Mouse (Mus musculus) liver, adult 2 months (tissue): ENCODE measurements at regions not wholly inside any gene's neighbourhood (a gene's known extent, or its start where the extent isn't known, plus 50 kb on each side); places are given as distances from the start of the nearest gene placed in this dataset.
A peak's percentile ranks its signal among the peaks of the same experiment; 100 is the strongest.

Experiments
- DNase-seq: peaks from one replicate; pipeline ENCODE4 v3.0.0-alpha.2; 2011; ENCODE audit warnings: low read depth, low spot score; ENCODE audit errors: extremely low read depth
- H3K27ac ChIP-seq: fragments of 200-500 bp; replicated peaks from 2 replicates; pipeline ENCODE4 v1.5.1; 2012; ENCODE audit warnings: low read depth, mild to moderate bottlenecking, control low read depth, inconsistent platforms, low read length; ENCODE audit not compliant: insufficient read depth
- H3K27me3 ChIP-seq: fragments of 200-500 bp; 2 replicates; pipeline ENCODE4 v1.6.1; 2012; ENCODE audit warnings: mild to moderate bottlenecking, moderate library complexity, low read length, inconsistent platforms; ENCODE audit not compliant: control insufficient read depth, insufficient read depth
- H3K36me3 ChIP-seq: fragments of 200-500 bp; 2 replicates; pipeline ENCODE4 v1.6.1; 2012; ENCODE audit warnings: low read length, inconsistent platforms; ENCODE audit not compliant: control insufficient read depth, insufficient read depth
- H3K4me1 ChIP-seq: fragments of 200-500 bp; 2 replicates; pipeline ENCODE4 v1.6.1; 2011; ENCODE audit warnings: low read length; ENCODE audit not compliant: control insufficient read depth, insufficient read depth
- H3K4me3 ChIP-seq: fragments of 200-500 bp; 2 replicates; pipeline ENCODE4 v1.5.1; 2011; ENCODE audit warnings: low read depth, mild to moderate bottlenecking, control low read depth, low read length, moderate library complexity; ENCODE audit not compliant: insufficient read depth
- H3K79me2 ChIP-seq: fragments of 200-500 bp; 2 replicates; pipeline ENCODE4 v1.6.1; 2012; ENCODE audit warnings: inconsistent platforms, mild to moderate bottlenecking, low read length, moderate library complexity; ENCODE audit not compliant: control insufficient read depth, insufficient read depth
- H3K9ac ChIP-seq: fragments of 200-500 bp; 2 replicates; pipeline ENCODE4 v1.6.1; 2012; ENCODE audit warnings: low read depth, mild to moderate bottlenecking, control low read depth, inconsistent platforms, low read length
- CTCF ChIP-seq: fragments of 200-500 bp; IDR thresholded peaks from 2 replicates; pipeline ENCODE4 v1.5.1; 2011; ENCODE audit warnings: low read depth, low read length, control low read depth
- POLR2A ChIP-seq: fragments of 200-500 bp; IDR thresholded peaks from 2 replicates; pipeline ENCODE4 v1.6.1; 2011; ENCODE audit warnings: low read length, control low read depth; ENCODE audit not compliant: insufficient read depth; ENCODE audit errors: extremely low read depth
- WGBS: fragments of 180-500 bp; shearing (Covaris S2); methylation state at CpG from one replicate; pipeline ENCODE4 v1.1.7; 2018; 5-methylcytosine and 5-hydroxymethylcytosine counted together

DNA sequence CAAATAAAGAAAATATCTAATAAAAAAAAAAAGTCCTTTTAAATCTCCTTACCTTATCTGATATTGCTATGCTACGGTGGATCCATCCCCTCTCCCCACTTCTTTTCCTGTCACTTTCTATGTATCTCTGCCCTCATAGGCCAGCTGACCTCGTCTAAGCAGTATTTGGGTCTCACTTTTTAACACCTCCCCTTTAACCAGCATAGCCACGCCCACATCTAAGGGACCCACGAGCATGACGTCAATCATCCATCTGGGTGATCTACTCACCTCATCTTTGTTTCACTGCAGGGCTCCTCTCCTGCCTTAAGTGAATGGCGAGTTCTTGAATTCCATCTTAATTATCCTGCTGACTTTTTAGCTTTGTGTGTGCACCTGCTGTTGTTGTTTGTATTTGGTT, 97.4 kb upstream of the Arhgap5 start:
- 76% methylated on average over 6 of the region's 6 CpGs for WGBS
- TF ChIP-seq POLR2A (no peak), CTCF (no peak)
- no peaks in the 10 kb centered on the region for H3K27me3 ChIP-seq

DNA sequence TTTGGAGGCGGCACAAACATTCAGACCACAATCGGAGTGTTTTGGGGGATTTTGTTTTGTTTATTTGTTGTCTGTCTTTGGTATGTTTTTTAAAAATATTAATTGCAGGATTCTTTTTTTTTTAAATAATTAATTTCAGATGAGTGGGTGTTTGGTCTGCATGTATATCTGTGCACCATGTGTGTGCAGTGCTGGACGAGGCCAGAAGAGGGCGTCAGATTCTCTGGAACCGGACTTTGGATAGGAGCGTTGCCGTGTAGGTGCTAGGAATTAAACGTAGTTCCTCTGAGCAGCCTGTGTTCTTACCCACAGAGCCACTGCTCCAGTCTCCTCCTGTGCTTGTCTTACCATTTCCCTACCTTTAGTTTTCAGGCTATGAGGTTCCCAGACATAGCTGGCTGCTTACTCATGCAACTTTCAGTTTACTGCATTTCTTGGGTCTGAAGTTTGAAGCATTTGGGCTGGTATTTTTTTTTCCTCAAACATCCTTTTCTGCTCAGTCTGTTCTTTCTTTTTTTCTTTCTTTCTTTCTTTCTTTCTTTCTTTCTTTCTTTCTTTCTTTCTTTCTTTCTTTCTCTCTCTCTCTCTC, 95.4 kb upstream of the Arhgap5 start:
- DNase-seq, result no peak
- Histone ChIP-seq H3K36me3 (no peaks in the 10 kb centered on the region), H3K27ac (no peak overlapping the region), H3K27me3 (no peaks in the 10 kb centered on the region), H3K9ac (no peak overlapping the region), H3K79me2 (no peaks in the 10 kb centered on the region), H3K4me1 (no peaks in the 10 kb centered on the region), H3K4me3 (no peak overlapping the region)
- TF ChIP-seq POLR2A, result no peak
- TF ChIP-seq CTCF, result peak; percentile 21; the same call in 1 of the 2 replicates
- WGBS, result 95% methylated on average over 8 of the region's 8 CpGs

More for the DNA sequence above, 97.4 kb upstream of the Arhgap5 start:
- no peaks in the 10 kb centered on the region for H3K79me2 ChIP-seq
- no peak for DNase-seq
- H3K4me1 ChIP-seq, result no peaks in the 10 kb centered on the region
- H3K4me3 ChIP-seq, result no peak overlapping the region
- H3K27ac ChIP-seq, result no peak overlapping the region
- H3K9ac ChIP-seq, result no peak overlapping the region
- no peaks in the 10 kb centered on the region for H3K36me3 ChIP-seq

DNA sequence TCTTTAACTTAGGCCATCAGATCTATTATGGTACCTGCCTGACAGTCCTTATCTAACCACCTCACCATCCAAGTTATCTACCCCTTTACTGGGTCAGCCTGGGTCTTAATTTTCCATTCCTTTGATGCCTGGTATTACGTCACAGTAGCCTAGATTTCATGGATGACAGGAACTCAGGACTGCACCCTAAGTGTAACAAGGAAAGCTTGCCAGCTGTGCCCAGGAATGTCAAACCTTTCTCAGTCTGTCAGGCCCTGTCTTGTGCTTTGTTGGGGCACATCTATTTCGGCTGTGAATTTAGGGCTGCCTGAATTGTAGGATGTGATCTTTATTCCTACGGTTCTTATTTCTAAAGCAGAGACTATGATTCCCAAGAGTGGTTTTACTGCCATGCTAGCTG, 94.6 kb upstream of the Arhgap5 start:
- Histone ChIP-seq H3K9ac (no peak overlapping the region), H3K79me2 (no peaks in the 10 kb centered on the region), H3K27me3 (no peaks in the 10 kb centered on the region), H3K36me3 (no peaks in the 10 kb centered on the region), H3K27ac (no peak overlapping the region), H3K4me1 (no peaks in the 10 kb centered on the region), H3K4me3 (no peak overlapping the region)
- no peak for DNase-seq
- no peak for TF ChIP-seq POLR2A
- WGBS, result 89% methylated on average over 3 of the region's 3 CpGs

DNA sequence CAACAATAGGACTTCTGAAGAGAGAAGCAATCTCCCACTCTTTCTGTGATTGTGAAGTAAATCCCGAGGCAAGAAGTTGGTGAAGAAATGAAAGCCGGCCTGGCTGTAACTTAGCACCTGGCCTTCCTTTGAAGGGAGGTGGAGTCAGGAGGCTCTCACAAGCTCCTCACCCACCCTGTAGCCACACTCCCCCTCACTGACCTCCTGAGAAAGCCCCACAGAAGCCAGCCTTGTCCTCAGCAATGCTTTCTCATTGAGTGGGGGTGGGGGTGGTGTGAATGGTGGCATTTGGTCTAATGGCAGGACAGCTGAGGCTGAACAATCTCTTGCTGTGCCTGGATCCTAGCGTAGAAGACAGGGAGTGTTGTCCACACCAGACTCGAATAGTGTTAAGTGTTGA, 91.6 kb upstream of the Arhgap5 start:
- 97% methylated on average over 4 of the region's 4 CpGs for WGBS
- no peaks in the 10 kb centered on the region for H3K27me3 ChIP-seq
- no peak overlapping the region for H3K9ac ChIP-seq
- no peak for DNase-seq
- H3K27ac ChIP-seq, result no peak overlapping the region
- H3K4me3 ChIP-seq, result no peak overlapping the region
- TF ChIP-seq POLR2A (no peak), CTCF (no peak)
- H3K4me1 ChIP-seq, result no peaks in the 10 kb centered on the region
- no peaks in the 10 kb centered on the region for H3K36me3 ChIP-seq
- no peaks in the 10 kb centered on the region for H3K79me2 ChIP-seq

DNA sequence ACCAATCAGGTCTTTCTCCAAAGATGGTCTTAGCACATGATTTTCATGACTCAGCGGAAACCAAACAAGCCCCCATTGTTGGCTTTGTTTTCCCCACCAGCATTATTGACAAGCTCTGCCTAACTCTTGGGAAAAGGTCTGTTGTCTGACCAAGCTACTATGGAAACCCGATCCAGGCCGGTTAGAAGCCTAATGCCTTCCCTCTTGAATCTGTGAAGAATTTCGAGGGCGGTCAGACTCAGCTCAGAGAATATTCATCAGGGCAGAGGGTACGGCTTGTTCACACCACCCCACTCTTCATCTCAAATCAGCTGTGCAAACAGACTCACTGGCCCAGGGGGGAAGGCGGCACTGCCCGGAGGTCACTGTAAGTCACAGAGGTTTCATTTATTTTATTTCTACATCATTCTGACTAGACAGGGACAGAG, 90.7 kb upstream of the Arhgap5 start:
- Histone ChIP-seq H3K27me3 (no peaks in the 10 kb centered on the region), H3K27ac (no peak overlapping the region), H3K36me3 (no peaks in the 10 kb centered on the region), H3K79me2 (no peaks in the 10 kb centered on the region), H3K4me1 (no peaks in the 10 kb centered on the region), H3K9ac (no peak overlapping the region), H3K4me3 (no peak overlapping the region)
- peak; percentile 23 for DNase-seq
- no peak for TF ChIP-seq CTCF
- no peak for TF ChIP-seq POLR2A
- WGBS, result 34% methylated on average over 8 of the region's 8 CpGs

DNA sequence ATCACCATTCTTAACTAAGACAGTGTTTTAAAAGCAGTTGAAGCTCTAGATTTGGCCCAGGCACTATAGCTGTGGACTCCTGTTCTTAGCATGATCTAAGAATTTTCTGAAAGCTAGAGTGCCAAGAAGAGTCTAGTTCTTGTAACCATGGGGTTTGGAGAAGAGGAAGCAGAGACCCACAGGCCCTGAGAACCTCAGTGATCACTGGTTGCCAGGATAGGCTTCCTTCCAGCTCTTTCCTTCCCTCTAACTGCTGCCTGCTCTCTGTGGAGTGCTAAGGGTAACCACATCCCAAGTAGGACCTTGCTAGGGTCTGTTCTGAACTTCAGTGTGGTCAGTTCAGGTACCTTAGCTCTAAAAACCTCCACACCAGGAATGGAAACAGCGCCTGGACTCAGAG, 81.0 kb upstream of the Arhgap5 start:
- TF ChIP-seq CTCF (no peak), POLR2A (no peak)
- H3K4me3 ChIP-seq, result no peak overlapping the region
- H3K27me3 ChIP-seq, result no peaks in the 10 kb centered on the region
- no peaks in the 10 kb centered on the region for H3K79me2 ChIP-seq
- DNase-seq, result no peak
- no peak overlapping the region for H3K27ac ChIP-seq
- H3K9ac ChIP-seq, result no peak overlapping the region
- H3K36me3 ChIP-seq, result no peaks in the 10 kb centered on the region
- 85% methylated on average over 1 of the region's 1 CpGs for WGBS
- H3K4me1 ChIP-seq, result no peaks in the 10 kb centered on the region
